Mouse (Mus musculus) olfactory bulb, adult 2 months (tissue): ENCODE data around the gene Pik3c2a.
"Not testable (repeated sequence)": the region's sequence is repeated elsewhere in the genome, so short reads cannot be mapped to it uniquely, and the experiment has no call there.

ENCODE experiments used
- CTCF ChIP-seq: fragments of 200-500 bp; IDR thresholded peaks from 2 replicates; pipeline ENCODE4 v1.5.1; 2012; ENCODE audit warnings: low read depth, mild to moderate bottlenecking, low read length, moderate library complexity; ENCODE audit not compliant: insufficient read depth
- POLR2A ChIP-seq: fragments of 200-500 bp; IDR thresholded peaks from 2 replicates; pipeline ENCODE4 v1.6.1; 2012; ENCODE audit warnings: mild to moderate bottlenecking, low read depth, low read length, moderate library complexity; ENCODE audit not compliant: insufficient read depth

GRCm38 (mm10) chr7:116387389-116387788 is 55.9 kb downstream of the Pik3c2a start:
- not testable (repeated sequence) for TF ChIP-seq CTCF, POLR2A
